Mouse (Mus musculus): ENCODE measurements around the gene Ubr2.
A peak's percentile ranks its signal among the peaks of the same experiment; 100 is the strongest.

The Ubr2 gene

DNA sequence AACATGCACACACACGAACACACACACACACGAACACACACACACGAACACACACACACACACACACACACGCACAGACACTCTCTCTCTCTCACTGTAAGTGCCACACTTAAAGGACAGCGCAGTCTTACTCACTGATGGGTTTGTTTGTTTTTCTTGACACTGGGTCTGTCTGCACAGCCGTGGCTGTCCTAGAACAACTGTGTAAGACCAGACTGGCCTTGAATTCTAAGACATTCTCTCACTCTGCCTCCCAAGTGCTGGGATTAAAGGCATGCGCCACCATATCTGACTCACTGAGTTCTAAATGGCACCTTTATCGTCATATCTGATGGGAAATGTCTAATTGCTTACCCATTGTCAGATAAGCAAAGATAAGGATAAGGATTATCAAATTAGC is 7.1 kb downstream of the Ubr2 start:
- DNase-seq (ENCODE audit: extremely low spot score) = no peak

DNA sequence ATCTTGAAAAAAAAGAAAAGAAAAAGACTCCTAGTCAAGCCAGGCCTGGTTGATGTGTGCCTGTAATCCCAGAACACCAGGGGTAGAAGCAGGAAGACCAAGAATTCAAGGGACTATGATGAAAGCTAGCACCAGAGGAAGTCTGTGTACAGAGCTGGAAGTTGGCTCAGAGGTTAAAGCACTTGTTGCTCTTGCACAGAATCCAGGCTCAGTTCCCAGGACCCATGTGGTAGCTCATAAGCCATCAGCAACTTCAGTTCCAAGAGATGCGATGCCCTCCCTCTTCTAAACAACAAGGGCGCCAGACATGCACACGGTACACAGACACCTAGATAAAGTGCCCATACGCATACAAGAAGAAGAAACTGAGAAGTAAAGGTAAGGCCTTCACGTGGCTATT is 8.0 kb downstream of the Ubr2 start:
- DNase-seq (ENCODE audit: extremely low spot score) = no peak

DNA sequence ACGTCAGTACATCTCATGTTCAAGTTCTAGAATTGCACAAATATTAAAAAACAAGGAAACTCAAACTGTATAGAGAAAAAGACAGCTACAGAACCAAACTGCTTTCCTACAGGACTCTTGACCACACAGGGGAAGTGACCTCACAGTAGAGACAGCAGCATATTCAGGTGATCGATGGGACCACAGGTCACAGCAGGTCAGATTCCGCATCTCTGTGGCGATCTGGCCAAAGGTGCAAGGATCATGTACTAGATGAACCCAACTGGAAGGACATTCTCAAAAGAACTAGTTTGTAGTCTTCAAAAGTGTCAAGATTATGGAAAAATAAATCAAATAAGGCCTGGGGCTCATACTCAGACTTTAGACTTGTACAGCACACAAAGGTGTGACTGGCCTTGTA is 11.5 kb downstream of the Ubr2 start:
- no peak for DNase-seq (ENCODE audit: extremely low spot score)

DNA sequence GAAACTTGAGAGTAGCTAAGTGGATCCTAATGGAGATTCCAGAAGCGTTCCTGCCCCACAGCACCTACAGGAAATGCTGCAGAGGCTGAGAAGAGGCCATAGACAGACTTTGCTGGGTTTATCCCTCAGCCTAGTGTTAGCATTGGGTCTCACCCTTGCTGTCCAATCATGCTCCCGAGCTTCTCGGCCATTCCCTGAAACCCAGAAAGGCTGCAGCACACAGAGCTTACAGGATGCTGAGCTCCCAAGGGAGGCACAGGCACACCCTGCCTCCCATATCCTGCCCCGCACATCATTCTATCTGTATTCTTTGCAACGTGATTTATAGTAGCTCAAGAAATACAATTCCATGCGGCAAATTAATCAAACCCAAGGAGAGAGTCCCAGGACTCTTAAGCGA is 13.9 kb downstream of the Ubr2 start:
- no peak for DNase-seq (ENCODE audit: extremely low spot score)

DNA sequence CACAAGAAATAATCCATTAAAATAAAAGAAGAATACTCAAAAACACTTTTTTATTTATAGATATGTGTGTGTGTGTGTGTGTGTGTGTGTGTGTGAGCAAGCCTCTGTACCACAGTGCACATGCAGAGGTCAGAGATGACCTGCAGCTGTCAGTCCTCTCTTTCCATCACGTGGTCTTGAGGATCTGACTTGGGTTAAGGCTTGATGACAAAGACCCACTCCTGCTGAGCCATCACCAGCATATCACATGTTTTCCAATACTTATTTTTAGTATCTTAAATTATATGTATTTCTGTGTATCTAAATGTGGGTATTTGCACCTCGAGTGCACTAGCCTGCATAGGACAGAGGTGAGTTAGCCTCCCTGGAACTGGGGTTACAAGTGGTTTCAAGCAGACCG is 14.7 kb downstream of the Ubr2 start:
- DNase-seq (ENCODE audit: extremely low spot score) = no peak

DNA sequence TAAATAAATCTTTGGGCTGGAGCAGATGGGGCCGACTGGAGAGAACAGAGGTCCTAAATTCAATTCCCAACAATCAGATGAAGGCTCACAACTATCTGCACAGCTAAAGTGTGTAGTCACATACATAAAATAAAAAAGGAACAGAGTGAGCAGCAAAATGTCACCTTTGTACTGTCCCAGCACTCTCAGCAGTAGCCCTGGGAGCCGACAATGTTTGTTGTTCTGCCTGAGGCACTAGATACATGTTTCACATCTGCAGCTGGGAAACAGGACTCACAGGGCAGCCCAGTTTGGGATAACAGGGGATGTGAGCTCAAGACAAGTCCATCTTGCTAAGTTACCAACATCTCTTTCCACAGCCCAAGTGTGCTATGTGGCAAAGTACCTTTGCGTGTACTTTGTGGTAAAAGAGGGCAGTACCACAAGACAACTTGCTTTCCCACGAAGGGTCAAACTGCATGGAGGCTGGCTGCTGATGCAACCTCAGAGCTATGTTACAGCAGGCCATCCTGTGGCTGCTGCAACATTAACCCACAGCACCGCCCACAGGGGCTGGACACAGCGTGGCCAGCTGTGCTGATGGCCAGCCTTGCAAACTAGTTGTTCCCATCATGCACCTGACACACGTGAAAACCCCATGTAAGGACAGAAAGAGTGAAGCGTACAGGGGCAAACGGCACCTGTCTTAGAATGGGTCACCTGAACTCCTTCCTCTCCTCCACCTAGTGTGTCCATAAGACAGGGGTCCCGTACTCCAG is 15.5 kb downstream of the Ubr2 start:
- peak; percentile 6 for DNase-seq (ENCODE audit: extremely low spot score)

DNA sequence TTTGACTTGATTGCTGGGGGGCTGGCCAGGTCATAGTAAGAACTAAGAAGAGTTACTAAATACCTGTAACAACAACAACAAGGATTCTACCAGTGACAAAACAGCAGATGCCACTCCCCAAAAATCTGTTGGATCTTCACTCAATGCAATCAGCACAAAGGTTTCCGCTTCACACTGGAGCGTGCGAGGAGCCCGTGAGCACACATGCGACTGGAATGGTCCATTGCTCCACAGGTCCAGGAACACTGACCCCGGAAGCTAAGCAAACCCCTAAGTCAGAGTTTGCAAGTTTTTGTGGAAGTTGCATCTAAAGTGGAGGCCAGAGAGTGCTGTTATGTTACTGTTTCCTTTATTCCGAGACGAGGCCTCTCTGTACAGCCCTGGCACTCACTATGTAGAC is 16.7 kb downstream of the Ubr2 start:
- DNase-seq (ENCODE audit: extremely low spot score) = no peak

DNA sequence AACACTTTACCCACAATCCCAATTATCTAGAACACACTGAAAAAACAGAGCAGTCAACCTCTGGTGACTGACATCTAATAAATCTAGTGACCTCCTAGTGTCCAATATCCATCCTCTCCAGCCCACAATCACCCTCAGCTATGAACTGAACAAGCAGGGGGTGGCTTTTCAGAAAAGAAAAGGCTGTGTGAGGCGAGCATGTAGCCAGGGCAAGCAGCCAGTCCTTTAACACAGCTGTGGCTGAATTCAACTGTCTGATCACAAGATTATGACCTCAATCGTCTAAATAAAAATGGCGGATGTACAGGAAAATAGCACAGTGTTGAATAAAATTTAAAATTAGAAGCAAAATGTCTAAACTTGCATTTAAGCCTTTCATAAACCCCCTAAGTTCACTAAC is 22.7 kb downstream of the Ubr2 start:
- no peak for DNase-seq (ENCODE audit: extremely low spot score)

DNA sequence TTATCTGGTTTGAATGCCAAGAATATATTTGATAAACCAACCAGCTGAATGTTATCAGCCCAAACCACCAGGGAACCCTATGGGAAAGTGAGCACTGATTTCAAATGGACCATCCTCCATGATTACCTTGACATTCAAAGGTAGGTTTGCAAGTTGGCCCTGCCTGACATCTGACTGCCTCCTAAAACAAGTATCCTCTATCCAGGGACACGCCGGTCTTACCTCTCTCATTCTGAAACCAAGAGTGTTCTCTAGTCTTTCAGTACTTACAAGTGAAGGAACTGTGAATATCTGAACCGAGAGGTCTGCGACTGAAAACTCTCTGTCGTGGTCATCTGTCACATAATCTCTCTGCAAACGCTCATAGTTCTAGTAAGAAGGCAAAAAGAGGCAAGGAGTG is 30.3 kb downstream of the Ubr2 start:
- no peak for DNase-seq (ENCODE audit: extremely low spot score)

DNA sequence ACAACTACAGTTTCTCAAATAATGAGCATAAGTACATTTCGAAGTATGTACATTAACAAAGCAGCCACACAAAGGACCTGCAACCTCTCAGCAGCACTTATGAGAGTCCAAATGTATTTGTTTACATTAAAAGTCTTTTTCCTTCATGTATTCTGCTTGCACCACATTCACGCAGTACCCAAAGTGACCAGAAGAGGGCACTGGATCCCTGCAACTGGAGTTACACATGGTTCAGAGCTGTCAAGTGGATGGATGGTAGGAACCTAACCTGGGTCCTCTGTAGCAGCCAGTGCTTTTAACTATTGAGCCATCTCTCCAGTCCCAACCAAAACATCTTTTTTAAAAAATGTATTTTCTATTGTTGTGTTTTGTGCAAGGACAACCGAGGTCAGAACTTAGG is 35.2 kb downstream of the Ubr2 start:
- peak; percentile 70 for DNase-seq (ENCODE audit: extremely low spot score)

DNA sequence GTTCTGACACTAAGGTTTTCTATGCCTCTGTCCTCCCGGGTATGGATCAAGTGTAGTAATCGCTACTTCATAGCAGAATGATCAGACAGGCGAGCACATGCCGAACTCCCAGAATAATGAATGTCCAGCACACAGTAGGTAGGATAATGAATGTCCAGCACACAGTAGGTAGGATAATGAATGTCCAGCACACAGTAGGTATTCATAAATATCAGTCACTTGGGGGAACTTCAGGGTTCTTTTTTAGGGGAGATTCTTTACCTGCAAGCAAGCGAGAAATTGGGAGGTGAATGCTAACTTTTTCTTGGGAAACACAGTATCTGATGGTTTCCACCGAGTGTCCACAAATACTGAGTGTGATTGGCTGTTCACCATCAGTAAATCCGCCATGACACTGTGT is 37.8 kb downstream of the Ubr2 start:
- DNase-seq (ENCODE audit: extremely low spot score) = no peak

DNA sequence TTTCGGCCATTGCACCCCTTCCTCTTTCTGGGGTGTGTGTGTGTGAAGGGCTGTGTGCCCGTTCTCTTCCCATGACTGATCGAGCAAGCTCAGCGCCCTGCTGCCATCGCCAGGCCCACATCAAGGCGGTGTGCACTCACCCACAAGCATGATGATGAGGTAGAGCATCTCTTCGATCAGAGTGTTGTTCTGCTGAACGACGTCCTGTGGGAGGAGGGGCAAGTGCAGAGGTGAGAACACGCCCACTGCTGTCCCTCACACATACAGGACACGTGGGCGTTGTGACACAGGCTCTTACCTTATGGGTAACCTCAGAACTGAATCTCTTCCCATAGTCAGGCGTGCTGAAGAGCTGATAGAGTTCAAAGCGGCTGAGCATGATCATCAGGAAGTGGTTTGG is 43.5 kb downstream of the Ubr2 start:
- DNase-seq (ENCODE audit: extremely low spot score) = no peak

DNA sequence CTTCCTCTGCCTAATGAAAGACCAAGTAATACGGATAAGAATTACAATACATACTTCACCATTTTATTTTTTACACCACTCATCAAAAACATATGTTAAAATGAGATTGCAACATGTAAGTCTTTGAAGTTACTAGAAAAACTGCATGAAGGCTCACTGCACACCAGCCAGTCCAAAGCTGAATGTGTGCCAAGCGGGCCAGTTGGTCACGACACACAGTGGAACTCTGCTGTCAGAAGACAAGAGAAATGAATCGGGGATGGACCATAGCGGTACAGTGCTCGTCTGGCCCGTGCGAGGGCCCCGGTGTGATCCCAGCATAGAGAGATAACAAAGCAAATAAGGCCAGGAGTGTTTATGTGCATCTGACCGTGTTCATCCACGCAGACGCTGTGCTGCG is 47.2 kb downstream of the Ubr2 start:
- DNase-seq (ENCODE audit: extremely low spot score) = no peak

DNA sequence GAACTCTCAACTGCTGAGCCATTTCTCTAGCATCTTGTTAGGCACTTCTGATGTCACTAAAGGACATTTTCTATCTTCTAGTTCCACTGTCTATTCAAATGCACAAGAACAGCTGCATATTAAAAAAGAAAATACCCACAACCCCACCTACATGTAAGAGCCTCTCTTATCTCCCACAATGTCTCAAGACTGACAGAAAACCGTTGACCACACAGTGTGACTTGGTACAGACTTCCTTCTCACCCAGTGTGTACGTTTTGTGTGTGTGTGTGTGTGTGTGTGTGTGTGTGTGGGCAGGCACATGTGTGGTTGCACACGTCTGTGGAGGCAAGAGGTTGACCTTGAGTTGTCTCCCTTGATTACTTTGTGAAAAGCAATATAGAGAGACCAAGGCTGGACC is 48.2 kb downstream of the Ubr2 start:
- no peak for DNase-seq (ENCODE audit: extremely low spot score)

DNA sequence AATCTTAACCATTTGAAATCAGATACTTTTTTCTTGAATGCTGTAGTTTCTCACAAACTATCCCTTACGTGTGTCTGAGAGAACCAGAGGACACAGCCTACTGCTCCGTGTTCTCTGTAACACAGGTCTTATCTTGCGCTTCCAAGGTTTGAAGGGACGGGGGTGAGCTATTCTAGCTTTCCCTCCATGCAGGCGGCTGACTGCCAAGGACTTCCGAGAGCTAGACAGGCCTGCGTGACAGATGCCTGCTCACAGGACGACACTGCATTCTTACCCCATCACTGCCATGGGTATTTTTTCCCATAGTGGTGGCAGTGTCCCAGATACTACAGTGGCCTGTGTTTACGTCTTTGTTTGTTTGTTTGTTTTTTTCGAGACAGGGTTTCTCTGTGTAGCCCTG is 50.1 kb downstream of the Ubr2 start:
- no peak for DNase-seq (ENCODE audit: extremely low spot score)

DNA sequence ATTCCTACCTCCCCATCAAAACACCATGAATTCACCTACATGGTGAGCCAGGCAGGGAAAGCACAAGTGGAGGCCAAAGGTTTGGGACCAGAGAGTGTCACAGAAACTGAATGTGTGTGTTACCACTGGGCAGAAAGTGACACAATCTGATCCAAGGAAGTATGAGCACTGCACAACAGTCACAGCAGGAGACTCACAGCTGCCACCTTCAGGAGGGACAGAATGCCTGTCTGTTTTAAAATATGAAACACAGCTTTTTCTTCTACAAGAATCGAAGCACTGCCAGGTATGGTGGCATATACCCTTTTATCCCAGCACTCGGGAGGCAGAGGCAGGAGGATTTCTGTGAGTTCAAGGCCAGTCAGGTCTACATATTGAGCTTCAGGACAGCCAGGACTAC is 52.3 kb downstream of the Ubr2 start:
- DNase-seq (ENCODE audit: extremely low spot score) = no peak

DNA sequence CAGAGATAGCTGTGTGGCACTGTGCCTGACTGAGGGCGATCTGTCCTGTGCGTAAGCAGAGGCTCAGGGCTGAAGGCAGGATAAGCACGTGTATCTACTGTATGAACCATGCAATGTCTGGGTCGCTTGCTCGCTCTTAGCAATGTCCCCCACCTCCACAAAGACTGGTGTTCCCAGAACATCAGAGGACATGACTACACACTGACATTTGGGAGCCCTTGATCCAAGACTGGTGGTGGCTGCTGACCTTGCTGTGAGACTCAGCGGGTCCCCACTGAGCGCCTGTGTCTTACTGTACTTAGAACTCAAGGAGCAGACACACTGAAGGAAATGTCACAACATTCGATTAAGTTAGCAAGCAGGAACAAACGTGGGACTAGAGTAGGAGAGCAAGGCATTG is 64.1 kb downstream of the Ubr2 start:
- no peak for DNase-seq (ENCODE audit: extremely low spot score)

DNA sequence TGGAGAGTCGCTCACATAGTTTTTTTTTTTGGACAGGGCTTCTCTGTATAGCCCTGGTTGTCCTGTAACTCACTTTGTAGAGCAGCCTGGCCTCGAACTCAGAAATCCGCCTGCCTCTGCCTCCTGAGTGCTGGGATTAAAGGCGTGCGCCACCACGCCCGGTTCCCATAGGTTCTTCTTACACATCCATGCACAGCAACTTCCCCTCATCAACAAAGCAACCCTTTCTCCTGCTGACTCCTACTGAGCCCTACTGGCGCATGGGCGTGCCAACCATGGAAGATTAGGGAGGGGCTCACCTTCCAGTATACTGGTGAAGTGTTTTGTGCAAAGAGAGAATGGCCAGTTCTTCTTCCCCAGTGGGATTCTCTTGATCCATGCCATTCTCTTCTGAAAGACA is 67.9 kb downstream of the Ubr2 start:
- no peak for DNase-seq (ENCODE audit: extremely low spot score)

DNA sequence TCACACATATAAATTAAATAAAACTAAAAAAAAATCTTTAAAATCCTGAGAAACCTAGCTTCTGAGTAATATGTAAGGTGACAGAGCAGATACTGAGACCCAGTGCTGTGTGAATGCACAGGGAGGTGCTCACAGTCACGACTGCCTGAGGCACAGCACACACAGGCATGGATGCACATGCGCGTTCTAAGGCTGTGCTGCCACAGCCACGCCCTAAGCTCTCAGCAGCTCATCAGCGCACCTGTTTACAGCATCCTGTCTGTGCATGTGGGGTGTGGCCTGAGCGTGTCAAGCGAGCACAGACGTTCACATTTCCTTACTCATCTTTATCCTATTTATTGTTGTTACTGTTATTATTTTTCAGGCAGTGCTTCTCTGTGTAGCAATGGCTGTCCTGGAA is 69.9 kb downstream of the Ubr2 start:
- DNase-seq (ENCODE audit: extremely low spot score) = no peak

DNA sequence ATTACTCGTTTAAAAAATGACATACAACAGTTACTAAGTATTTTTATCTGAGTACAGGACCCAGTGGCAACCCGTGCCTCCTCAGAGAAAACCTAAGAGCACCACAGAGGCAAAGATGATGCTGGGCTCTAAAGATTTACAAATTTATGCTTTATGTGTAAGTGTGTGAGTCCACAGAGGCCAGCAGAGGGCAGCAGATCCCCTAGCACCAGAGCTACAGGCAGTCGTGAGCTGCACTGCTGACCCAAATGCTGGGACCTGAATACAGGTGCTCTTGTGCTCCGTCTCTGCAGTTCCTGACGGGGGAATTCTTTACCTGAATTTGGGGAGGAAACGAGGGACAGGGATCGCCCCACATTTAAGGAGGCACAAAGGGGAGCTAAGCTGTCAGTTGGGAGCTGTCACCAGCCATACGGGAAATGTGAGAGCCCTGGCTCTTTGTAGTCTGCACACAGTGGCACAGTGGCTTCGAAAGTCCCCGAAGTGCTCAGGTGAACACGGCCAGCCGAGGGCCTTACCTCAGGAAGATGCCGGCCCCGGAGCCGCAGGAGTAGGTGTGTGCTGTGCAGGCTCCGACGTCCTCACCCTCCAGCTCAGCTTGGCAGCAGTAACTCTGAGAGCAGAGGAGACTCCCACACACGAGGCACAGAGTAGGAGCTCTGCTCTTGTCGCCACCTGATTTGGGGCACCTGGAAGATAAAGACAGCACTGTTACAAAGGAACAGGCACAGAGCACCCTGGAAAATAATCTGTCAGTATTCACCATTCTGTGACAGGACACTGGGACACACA is 76.6 kb downstream of the Ubr2 start:
- peak; percentile 40 for DNase-seq (ENCODE audit: extremely low spot score)

DNA sequence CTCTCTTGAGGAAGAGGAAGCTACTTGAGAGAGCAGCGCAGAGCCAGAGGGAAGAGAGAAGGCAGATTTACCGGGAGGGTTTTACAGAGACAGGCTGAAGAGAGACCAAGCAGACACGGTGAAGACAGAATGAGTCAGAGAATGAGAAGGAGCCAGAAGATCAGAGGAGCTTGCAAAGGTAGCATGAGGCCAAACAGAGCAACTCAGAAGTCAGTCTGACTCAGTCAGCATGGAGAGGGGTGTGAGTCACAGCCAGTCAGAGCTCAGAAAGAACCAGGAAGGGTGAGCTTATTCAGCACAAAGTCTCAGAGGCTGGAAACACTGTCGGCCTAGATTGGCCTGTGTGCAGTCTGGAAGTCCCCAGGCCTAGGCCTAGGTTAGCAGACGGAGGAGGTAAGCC is 77.4 kb downstream of the Ubr2 start:
- DNase-seq (ENCODE audit: extremely low spot score) = no peak

DNA sequence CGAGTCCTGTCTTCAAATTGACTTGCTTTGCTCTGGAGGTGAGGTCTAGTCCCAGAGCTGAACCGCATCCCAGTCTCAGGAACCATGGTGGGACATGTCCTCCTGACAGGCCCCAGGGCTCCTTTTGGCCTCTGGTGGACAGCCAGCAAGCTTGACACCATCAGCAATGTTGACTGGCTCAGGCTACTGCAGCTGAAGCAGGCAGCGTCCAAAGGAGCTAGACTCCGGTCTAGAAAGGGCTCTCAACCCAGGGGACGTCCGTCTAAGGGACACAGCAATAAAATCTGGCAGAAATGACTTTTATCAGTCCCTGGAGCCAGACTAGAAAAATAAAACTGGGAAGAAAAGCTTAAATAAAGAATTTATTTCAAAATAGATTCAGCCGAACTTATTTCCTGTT is 80.5 kb downstream of the Ubr2 start:
- DNase-seq (ENCODE audit: extremely low spot score) = no peak

DNA sequence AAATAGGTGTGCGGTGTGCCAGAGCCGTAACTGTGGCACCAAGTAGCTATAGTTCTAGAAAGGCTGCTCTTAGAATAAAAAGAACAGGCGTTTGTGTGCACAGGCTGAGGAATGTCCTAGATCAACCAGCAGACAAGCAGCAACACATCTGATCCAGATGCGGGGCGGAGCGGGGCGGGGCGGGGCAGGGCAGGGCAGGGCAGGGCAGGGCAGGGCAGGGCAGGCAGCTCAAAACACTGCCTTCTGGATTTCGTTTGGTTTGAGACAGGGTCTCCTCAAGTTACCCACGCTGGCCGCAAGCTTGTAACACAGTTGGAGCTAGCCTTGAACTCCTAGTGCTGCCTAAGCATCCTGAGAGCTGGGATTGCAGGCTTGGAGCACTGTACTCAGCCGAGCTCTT is 81.1 kb downstream of the Ubr2 start:
- no peak for DNase-seq (ENCODE audit: extremely low spot score)

DNA sequence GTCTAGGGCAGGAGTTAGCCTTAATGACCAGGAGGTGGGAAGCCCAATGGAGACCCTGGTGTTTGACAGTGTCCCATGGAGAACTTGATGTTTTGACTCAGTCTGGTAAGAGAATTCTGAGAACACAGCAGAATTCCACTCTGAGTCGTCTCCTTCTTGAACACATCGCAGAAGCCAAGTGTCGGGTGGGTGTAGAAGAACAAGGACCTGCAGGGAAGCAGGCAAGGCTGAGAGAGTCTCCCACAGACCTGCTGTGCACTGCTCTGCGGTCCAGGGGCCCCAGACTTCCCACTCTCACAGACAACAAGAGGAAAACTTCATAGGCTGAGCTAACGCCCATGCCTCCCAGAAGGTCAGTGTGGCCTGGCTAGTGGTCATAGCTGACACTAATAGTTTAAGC is 82.6 kb downstream of the Ubr2 start:
- no peak for DNase-seq (ENCODE audit: extremely low spot score)
